Mouse (Mus musculus): Measurements from ENCODE around the gene Olfr108.

The Olfr108 gene

GRCm38 (mm10) chr17:37445180-37445579, at the start of gene Olfr108:
Olfr108 (plus strand) TSS chr17:37445480.
- DNase-seq (ENCODE audit: low read depth, low spot score), result no peak

GRCm38 (mm10) chr17:37398926-37399325, 46.4 kb upstream of the Olfr108 start, which contains the start of gene Olfr107:
Olfr107 (plus strand) TSS chr17:37399226.
- DNase-seq (ENCODE audit: low read depth, low spot score), result no peak

DNA sequence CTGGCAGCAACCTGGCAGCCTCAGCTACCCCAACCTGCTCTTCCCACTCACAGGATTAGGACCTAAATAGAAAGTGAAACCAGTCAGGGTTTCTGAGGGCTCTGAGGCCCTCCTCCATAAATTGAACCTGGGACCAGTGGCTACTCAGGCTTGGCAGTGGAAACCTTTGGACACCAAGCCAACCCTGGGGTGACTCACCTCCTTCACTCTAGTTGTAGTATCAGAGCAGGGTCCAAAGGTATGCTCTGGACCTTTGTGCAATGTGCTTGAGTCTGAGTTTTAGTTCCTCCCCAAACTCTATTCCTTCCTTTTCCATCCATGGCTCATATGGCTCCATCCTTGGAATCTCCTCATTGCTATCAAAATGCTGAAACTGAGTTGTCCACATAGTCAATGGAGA, 31.9 kb upstream of the Olfr108 start:
- no peak for DNase-seq (ENCODE audit: low read depth, low spot score)

DNA sequence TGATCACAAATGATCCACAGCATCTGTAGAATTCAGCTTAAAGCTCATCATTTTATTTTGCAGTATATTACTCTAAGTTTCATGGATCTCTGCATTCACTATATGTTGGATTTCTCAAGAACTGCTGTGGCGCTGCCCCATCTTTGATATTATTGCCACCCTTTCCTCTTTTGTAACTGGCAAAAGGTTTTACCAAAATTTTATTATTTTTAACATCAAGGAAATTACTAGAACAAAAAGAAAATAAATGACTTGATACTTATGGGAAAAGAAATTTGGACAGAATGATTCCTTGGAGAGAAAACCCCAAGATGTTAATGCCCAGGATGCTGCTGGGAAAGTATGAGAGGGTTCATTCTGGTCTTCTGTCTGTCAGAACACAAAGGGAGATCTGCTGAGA, 13.3 kb downstream of the Olfr108 start, which contains the start of gene Olfr109:
TSS of gene Olfr109 (plus strand) at position 301 of the 400 bp plus-strand sequence.
- no peak for DNase-seq (ENCODE audit: low read depth, low spot score)

- DNase-seq (ENCODE audit: low read depth, low spot score), result no peak
Measured at GRCm38 (mm10) chr17:37483452-37483851, 38.2 kb downstream of the Olfr108 start, which contains the start of gene H2-M2. H2-M2 (minus strand) TSS chr17:37483552.

- DNase-seq (ENCODE audit: low read depth, low spot score), result no peak
Measured at GRCm38 (mm10) chr17:37491930-37492518, 46.7 kb downstream of the Olfr108 start, which contains the start of gene Olfr110. Olfr110 (plus strand) TSS chr17:37492468.

Data from CD4-positive helper T cell, adult 2 months (primary cell).